Mouse (Mus musculus) heart, embryonic 11.5 days (tissue): Measurements from ENCODE around the gene Gnat1. TPM values are rescaled to one million over a fixed set of nuclear protein-coding genes. Genes with fewer than 3 reads are reported as not detected.

ENCODE experiments used
- ATAC-seq: fragments of 200-750 bp; cut with Nextera tagmentation; replicated peaks from 2 replicates; pipeline ENCODE4 v1.8.0; 2017; ENCODE audit warnings: moderate library complexity; ENCODE audit not compliant: insufficient number of reproducible peaks, low FRiP score, low TSS enrichment
- H3K27ac ChIP-seq: fragments of 300-500 bp; sonication (generic); 2 replicates; pipeline ENCODE4 v1.5.1; 2014; ENCODE audit warnings: mild to moderate bottlenecking, low read depth, low read length
- H3K27me3 ChIP-seq: fragments of 300-500 bp; sonication (generic); 2 replicates; pipeline ENCODE4 v1.6.1; 2014; ENCODE audit warnings: mild to moderate bottlenecking, low read length, mixed read lengths; ENCODE audit not compliant: control insufficient read depth, insufficient read depth
- H3K36me3 ChIP-seq: fragments of 300-500 bp; sonication (generic); 2 replicates; pipeline ENCODE4 v1.6.1; 2014; ENCODE audit warnings: mild to moderate bottlenecking, low read length, moderate library complexity, mixed read lengths; ENCODE audit not compliant: control insufficient read depth, insufficient read depth
- H3K4me1 ChIP-seq: fragments of 300-500 bp; sonication (generic); 2 replicates; pipeline ENCODE4 v1.6.1; 2014; ENCODE audit warnings: low read length; ENCODE audit not compliant: control insufficient read depth, insufficient read depth
- H3K4me2 ChIP-seq: fragments of 300-500 bp; sonication (generic); 2 replicates; pipeline ENCODE4 v1.6.1; 2014; ENCODE audit warnings: mild to moderate bottlenecking, moderate library complexity
- H3K4me3 ChIP-seq: fragments of 300-500 bp; sonication (generic); 2 replicates; pipeline ENCODE4 v1.5.1; 2014; ENCODE audit warnings: low read depth, low read length
- H3K9ac ChIP-seq: fragments of 300-500 bp; sonication (generic); 2 replicates; pipeline ENCODE4 v1.6.1; 2014; ENCODE audit warnings: mild to moderate bottlenecking, low read depth, low read length, moderate library complexity
- H3K9me3 ChIP-seq: fragments of 300-500 bp; sonication (generic); replicated peaks from 2 replicates; pipeline ENCODE4 v1.6.1; 2016; ENCODE audit warnings: low read length; ENCODE audit not compliant: control insufficient read depth
- WGBS: fragments of 180-500 bp; shearing (Covaris S2); extraction: QIAGEN DNeasy Blood & Tissue Kit; methylation state at CpG from one replicate; pipeline ENCODE4 v1.1.7; 2014; ENCODE audit not compliant: insufficient replicate concordance; 5-methylcytosine and 5-hydroxymethylcytosine counted together
- polyA plus RNA-seq: library from polyadenylated mRNA; unstranded; fragments of >200 nt; fragmentation: Nextera tagmentation; extraction: Ambion mirVana; gene quantifications from 2 replicates; pipeline ENCODE4 v1.2.1, GENCODE M21; 2014

Gene Gnat1
- polyA plus RNA-seq, 1 experiment from 2014 or later: 1.2 TPM

GRCm38 (mm10) chr9:107641666-107642065 is 37.8 kb downstream of the Gnat1 start:
- Histone ChIP-seq H3K36me3 (no peaks in the 10 kb centered on the region), H3K27ac (no peak overlapping the region), H3K9ac (no peak overlapping the region), H3K9me3 (no peaks in the 10 kb centered on the region), H3K4me3 (no peak overlapping the region), H3K4me2 (no peak overlapping the region), H3K4me1 (peaks cover 9% of the 10 kb centered on the region), H3K27me3 (no peaks in the 10 kb centered on the region)
- 57% methylated on average over 8 of the region's 8 CpGs for WGBS
- ATAC-seq: no peak

- Histone ChIP-seq H3K4me2 (no peak overlapping the region), H3K27ac (no peak overlapping the region), H3K9me3 (no peaks in the 10 kb centered on the region), H3K27me3 (no peaks in the 10 kb centered on the region), H3K4me3 (no peak overlapping the region), H3K36me3 (no peaks in the 10 kb centered on the region), H3K4me1 (peaks cover 19% of the 10 kb centered on the region), H3K9ac (peak overlapping the region; percentile 7; the same call in 1 of the 2 replicates)
- no peak for ATAC-seq
- 25% methylated on average over 8 of the region's 8 CpGs for WGBS
These were observed 39.2 kb downstream of the Gnat1 start for GRCm38 (mm10) chr9:107640257-107640772.

- peak overlapping the region; percentile 27; the same call in 1 of the 2 replicates for H3K4me2 ChIP-seq
- H3K4me1 ChIP-seq: peaks cover 28% of the 10 kb centered on the region
- H3K4me3 ChIP-seq: no peak overlapping the region
- no peaks in the 10 kb centered on the region for H3K9me3 ChIP-seq
- peak overlapping the region; percentile 17; the same call in 1 of the 2 replicates for H3K9ac ChIP-seq
- H3K36me3 ChIP-seq: no peaks in the 10 kb centered on the region
- H3K27ac ChIP-seq: 0 out of 2 replicates have a peak overlapping the region, but pooled peaks have one; percentile 7
- no peaks in the 10 kb centered on the region for H3K27me3 ChIP-seq
- no peak for ATAC-seq
- WGBS: 29% methylated on average over 7 of the region's 7 CpGs
These were observed 42.4 kb downstream of the Gnat1 start for GRCm38 (mm10) chr9:107637070-107637469.

GRCm38 (mm10) chr9:107635279-107636028 is 44.1 kb downstream of the Gnat1 start, which contains the start of gene Gnai2:
Gene Gnai2, minus strand, starts transcription at chr9:107635367.
- Histone ChIP-seq H3K27ac (peak within 1 kb of the TSS; percentile 90), H3K9me3 (no peaks in the 10 kb centered on the region), H3K4me1 (peaks cover 44% of the 10 kb centered on the region), H3K36me3 (no peaks in the 10 kb centered on the region; the same call in 1 of the 2 replicates), H3K27me3 (no peaks in the 10 kb centered on the region), H3K4me3 (peak within 1 kb of the TSS; percentile 97), H3K4me2 (peak within 1 kb of the TSS; percentile 100), H3K9ac (peak within 1 kb of the TSS; percentile 94)
- ATAC-seq: peak; percentile 93
- 3% methylated on average over 38 of the region's 38 CpGs for WGBS

- ATAC-seq: 0 out of 2 replicates have a peak, but pooled peaks have one; percentile 0
- no peaks in the 10 kb centered on the region for H3K9me3 ChIP-seq
- 2% methylated on average over 35 of the region's 35 CpGs for WGBS
- H3K36me3 ChIP-seq: no peaks in the 10 kb centered on the region; the same call in 1 of the 2 replicates
- H3K4me2 ChIP-seq: peak overlapping the region; percentile 100
- peak overlapping the region; percentile 97 for H3K4me3 ChIP-seq
- H3K27me3 ChIP-seq: no peaks in the 10 kb centered on the region
- peak overlapping the region; percentile 90 for H3K27ac ChIP-seq
- peak overlapping the region; percentile 94 for H3K9ac ChIP-seq
- H3K4me1 ChIP-seq: peaks cover 53% of the 10 kb centered on the region
These were observed 44.9 kb downstream of the Gnat1 start for GRCm38 (mm10) chr9:107634406-107635278.

GRCm38 (mm10) chr9:107633661-107634405 is 45.7 kb downstream of the Gnat1 start:
- WGBS: 2% methylated on average over 15 of the region's 15 CpGs

DNA sequence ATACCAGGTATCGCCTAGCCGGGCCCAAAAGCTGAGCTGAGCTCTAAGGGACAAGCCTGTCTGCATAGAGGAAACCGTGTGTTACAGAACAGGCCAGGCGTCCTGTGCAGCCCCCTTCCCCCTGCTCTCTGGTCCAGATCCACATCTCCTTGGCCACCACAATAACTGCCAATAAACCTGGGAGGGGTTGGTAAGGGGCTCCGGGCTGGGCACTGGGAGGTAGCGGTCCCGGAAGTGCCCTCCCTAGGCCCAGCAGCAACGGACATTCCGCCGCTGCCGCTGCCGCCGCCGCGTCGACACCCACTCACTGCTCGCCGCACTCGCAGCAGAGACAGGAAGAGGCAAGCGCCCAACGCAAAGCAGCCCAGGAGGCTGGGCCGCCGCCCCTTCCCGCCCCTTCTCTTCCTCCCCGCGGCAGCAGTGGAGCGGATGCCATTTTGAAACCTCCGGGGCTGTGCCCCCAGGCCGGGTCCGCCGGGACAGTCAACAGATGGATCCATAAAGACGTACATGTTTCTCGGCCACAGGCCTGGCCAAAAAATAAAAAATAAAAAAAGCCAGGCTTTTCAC is 46.3 kb downstream of the Gnat1 start:
- Histone ChIP-seq H3K4me2 (peak overlapping the region; percentile 100), H3K27me3 (no peaks in the 10 kb centered on the region), H3K4me1 (peaks cover 66% of the 10 kb centered on the region), H3K27ac (peak overlapping the region; percentile 90), H3K36me3 (no peaks in the 10 kb centered on the region; the same call in 1 of the 2 replicates), H3K9me3 (no peaks in the 10 kb centered on the region), H3K9ac (peak overlapping the region; percentile 94), H3K4me3 (peak overlapping the region; percentile 97)
- WGBS: 2% methylated on average over 33 of the region's 33 CpGs
- peak; percentile 32 for ATAC-seq

More at GRCm38 (mm10) chr9:107633661-107634405, 45.7 kb downstream of the Gnat1 start:
- Histone ChIP-seq H3K4me2 (peak overlapping the region; percentile 100), H3K27ac (peak overlapping the region; percentile 90), H3K4me1 (peaks cover 60% of the 10 kb centered on the region), H3K27me3 (no peaks in the 10 kb centered on the region), H3K36me3 (no peaks in the 10 kb centered on the region; the same call in 1 of the 2 replicates), H3K9me3 (no peaks in the 10 kb centered on the region), H3K4me3 (peak overlapping the region; percentile 97), H3K9ac (peak overlapping the region; percentile 94)
- ATAC-seq: no peak
